Mouse (Mus musculus): ENCODE measurements around the gene Ublcp1. TPM values are rescaled to one million over a fixed set of nuclear protein-coding genes. Genes with fewer than 3 reads are reported as not detected.

Ublcp1 gene
- 9.7 and 16.5 TPM in 2 replicates for polyA plus RNA-seq (2012; ENCODE audit: insufficient read depth, insufficient read length, missing spikeins)

DNA sequence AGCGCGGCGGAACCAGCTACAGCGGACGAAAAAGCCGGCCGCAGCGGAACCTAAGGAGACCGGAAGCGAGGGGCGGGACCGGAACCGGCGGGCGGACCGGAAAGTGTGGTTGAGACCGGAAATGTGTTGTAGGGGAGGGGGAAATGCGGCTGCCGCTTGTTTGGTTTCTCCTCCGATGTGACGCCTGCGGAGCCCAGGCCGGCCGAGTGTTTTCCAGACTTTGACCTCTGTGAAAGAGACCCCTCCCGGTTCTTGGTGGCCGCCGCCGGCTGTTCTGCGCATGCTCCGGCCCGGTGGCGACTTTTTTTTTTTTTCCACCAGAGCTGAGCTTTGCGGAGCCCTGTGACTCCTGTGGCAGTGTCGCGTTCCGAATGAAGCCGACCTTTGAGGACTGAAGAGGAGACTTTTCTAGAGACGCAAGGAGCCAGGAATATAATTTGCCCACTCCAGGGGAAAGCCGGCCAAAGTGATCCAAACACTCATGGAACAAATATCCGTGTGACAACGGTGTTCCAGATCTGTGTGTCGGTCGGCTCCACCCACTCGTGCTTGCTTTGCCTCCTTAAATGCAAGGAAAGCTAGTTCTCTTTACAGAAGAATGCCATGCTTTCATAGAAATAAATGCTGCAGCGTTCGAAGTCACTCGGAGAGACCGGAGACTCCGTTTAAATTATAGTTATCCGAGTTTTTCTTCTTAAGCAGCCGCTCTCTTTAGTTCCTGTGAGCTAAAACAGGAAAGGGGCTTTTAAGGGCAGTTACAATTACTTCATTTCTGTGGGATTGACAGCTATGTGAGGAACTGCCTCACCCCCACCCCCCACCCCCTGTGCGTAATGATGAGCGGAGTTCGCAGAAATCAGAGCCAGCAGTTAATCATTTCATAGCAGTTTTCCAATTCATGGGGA, at the start of gene Ublcp1:
Gene Ublcp1, minus strand, starts transcription at position 67 of the 905 bp plus-strand sequence.
- TF ChIP-seq CTCF (IDR thresholded peaks at IDR 0.05; ENCODE audit: low read depth, low read length) (no peak), POLR2A (IDR thresholded peaks at IDR 0.05; ENCODE audit: borderline replicate concordance, low read depth, low read length) (no peak)
- Histone ChIP-seq H3K4me3 (ENCODE audit: insufficient read depth, low read length) (peak within 1 kb of the TSS; percentile 99), H3K27ac (ENCODE audit: insufficient read depth, low read depth, low read length) (peak within 1 kb of the TSS; percentile 88), H3K4me1 (ENCODE audit: control insufficient read depth, insufficient read depth, low read length) (peaks cover 6% of the 10 kb centered on the region)

DNA sequence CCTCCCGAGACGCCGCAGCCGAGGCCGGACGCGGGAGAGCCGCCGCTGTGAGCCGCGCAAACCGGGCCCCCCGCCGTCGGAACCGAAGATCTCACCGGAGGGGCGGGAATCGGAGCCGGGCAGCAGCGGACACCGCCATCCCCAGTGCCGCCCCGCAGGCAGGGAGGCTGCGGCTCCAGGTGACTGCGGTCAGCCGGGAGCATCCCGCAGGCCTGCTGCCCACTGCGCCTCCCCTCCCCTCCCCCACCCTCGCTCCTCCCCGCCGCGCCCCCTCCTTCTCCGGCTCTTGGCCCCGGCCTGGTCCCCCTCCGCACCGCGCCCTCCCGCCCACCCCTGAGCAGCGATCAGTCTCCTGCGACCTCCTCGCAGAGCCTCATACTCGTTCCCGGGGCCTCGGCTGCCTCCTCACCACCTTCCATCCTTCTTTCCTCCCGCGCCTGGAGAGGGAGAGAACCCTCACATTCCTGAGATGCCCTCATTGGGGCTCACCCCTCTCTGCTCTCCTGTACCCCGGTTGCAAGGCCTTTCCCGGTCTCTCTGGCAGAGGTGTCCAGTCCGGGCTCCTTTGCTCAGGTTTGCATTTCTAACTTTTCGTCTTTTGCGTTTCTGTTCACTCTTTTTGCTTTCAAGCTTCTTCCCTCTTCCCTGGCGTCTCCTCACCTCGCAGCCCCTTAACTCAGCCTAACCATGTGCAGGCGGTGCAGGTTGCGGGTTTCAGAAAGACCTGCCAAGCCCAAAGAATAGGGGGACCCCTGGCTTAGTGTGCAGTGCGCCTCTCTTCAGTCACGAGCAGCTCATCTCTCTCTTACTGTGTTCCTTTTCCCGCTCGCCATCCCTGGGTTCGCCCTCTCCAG, 49.0 kb upstream of the Ublcp1 start:
- TF ChIP-seq POLR2A (IDR thresholded peaks at IDR 0.05; ENCODE audit: borderline replicate concordance, low read depth, low read length) (no peak), CTCF (IDR thresholded peaks at IDR 0.05; ENCODE audit: low read depth, low read length) (no peak)
- peak overlapping the region; percentile 74 for H3K4me3 ChIP-seq (ENCODE audit: insufficient read depth, low read length)
- peaks cover 36% of the 10 kb centered on the region for H3K4me1 ChIP-seq (ENCODE audit: control insufficient read depth, insufficient read depth, low read length)
- H3K27ac ChIP-seq (ENCODE audit: insufficient read depth, low read depth, low read length): peak overlapping the region; percentile 92

DNA sequence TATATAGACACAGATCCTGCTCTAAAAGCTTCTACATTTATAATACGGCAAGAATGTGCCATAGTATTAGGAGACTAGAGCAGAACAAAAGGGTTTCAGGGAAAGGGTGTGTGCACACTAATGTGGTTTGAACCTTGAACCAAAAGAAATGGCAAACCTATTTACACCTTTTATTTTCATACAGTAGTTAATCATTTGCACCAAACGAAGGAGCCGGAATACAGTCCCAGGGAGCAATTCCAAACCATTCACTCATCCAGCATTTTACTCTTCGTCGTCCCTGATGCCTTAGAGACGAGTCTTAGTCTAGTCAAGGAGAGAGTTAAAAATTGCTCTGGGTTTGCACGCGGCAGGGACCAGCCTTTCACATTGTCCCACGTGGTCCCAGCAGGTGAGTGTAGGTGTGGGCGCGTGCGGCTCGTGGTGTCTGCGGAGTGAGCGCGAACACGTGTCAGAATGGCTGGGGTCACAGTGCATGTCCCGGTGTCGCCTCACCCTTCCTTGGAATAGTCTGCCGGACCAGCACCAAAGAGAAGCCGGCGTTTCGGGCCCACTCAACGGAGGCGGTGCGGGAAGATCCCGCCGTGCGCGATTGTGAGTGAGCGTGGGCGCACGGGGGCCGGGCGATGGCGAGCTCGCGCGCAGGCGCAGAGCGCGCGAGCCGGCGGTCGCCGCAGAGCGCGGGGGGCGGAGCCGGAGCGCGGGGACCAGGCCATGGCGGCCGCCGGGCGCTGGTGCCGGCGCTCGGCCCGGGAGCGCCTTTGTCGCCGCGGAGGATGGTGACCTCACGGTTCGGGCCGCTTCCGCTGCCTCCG, 48.2 kb upstream of the Ublcp1 start, which contains the start of gene Rnf145:
Gene Rnf145, plus strand, starts transcription at position 684 of the 815 bp plus-strand sequence.
- peak within 1 kb of the TSS; percentile 92 for H3K27ac ChIP-seq (ENCODE audit: insufficient read depth, low read depth, low read length)
- peaks cover 31% of the 10 kb centered on the region for H3K4me1 ChIP-seq (ENCODE audit: control insufficient read depth, insufficient read depth, low read length)
- TF ChIP-seq POLR2A (IDR thresholded peaks at IDR 0.05; ENCODE audit: borderline replicate concordance, low read depth, low read length) (no peak), CTCF (IDR thresholded peaks at IDR 0.05; ENCODE audit: low read depth, low read length) (no peak)
- peak within 1 kb of the TSS; percentile 74 for H3K4me3 ChIP-seq (ENCODE audit: insufficient read depth, low read length)

DNA sequence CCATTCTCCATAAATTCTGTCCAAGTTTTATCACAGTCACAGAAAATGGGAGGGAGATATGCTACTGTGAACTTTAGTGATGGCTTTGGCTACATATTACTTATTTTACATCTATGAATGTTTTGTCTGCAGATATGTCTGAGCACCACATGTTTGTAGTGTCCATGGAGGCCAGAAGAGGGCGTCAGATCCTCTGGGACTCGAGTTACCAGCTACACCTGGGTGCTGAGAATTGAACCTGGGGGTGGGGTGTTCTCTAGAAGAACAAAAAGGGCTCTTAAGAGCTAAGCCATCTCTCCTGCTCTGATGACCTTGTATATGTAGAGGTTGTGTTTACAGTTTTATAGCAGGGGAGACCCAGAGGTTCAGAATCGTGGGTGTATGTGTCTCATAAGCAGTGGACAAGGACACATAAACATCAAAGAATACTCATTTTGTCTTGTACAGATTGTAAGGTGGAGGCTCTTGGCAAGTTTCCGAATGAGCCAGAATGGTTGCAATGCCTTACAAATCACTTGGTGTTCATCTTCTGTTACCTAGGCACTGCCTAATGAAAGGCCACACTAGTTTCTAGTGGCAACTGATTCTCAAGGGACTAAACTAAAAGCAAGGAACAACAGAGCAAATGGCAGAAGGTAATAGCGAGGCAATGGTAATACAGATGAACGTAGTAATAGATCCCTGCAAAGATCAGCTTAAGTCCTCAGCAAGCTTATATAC, 47.4 kb upstream of the Ublcp1 start:
- no peak overlapping the region for H3K27ac ChIP-seq (ENCODE audit: insufficient read depth, low read depth, low read length)

DNA sequence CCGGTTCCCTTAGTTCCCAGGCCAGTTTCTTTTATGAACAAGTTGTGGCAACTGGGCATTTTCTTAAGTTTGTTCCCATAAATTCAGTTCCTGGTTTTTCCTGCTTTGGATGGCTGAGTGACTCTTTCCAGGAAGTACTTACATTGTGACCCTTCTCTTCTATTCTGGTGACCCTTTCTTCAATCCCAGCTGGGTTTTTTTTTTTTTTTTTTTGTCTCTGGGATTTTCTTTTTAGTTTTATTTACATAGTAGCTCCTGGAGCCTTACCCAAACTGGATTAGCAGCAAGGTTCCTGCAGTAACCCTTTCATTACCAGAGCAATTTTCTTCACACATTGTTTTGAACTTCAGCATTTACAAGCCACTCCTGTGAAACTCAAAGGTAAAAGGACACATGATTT, 46.1 kb upstream of the Ublcp1 start:
- Histone ChIP-seq H3K4me1 (ENCODE audit: control insufficient read depth, insufficient read depth, low read length) (peaks cover 17% of the 10 kb centered on the region), H3K4me3 (ENCODE audit: insufficient read depth, low read length) (no peak overlapping the region), H3K27ac (ENCODE audit: insufficient read depth, low read depth, low read length) (no peak overlapping the region)
- no peak for TF ChIP-seq CTCF (IDR thresholded peaks at IDR 0.05; ENCODE audit: low read depth, low read length)
- no peak for TF ChIP-seq POLR2A (IDR thresholded peaks at IDR 0.05; ENCODE audit: borderline replicate concordance, low read depth, low read length)

More for the DNA sequence above, 47.4 kb upstream of the Ublcp1 start:
- Histone ChIP-seq H3K4me1 (ENCODE audit: control insufficient read depth, insufficient read depth, low read length) (peaks cover 25% of the 10 kb centered on the region), H3K4me3 (ENCODE audit: insufficient read depth, low read length) (no peak overlapping the region)
- no peak for TF ChIP-seq POLR2A (IDR thresholded peaks at IDR 0.05; ENCODE audit: borderline replicate concordance, low read depth, low read length)
- TF ChIP-seq CTCF (IDR thresholded peaks at IDR 0.05; ENCODE audit: low read depth, low read length): no peak

DNA sequence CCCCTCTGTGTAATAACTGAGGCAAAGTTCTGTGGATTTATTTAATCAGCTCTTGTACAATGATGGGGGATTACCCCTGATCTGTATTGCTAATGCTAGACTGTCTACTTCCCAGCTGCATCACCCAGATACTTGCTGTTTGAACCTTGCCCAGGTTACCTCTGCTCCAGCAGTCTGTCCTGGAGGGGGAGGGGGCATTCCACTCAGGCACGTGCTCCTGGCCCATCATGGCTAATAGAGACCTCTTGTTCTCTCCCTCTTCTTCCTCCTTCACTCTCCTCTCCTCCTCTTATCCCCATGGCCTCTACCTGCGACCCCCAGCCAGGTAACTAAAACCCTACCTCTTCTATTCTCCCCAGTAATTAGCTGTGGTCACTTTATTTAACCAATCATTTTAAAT, 44.4 kb upstream of the Ublcp1 start:
- TF ChIP-seq CTCF (IDR thresholded peaks at IDR 0.05; ENCODE audit: low read depth, low read length): no peak
- no peak for TF ChIP-seq POLR2A (IDR thresholded peaks at IDR 0.05; ENCODE audit: borderline replicate concordance, low read depth, low read length)
- H3K4me1 ChIP-seq (ENCODE audit: control insufficient read depth, insufficient read depth, low read length): peaks cover 14% of the 10 kb centered on the region
- no peak overlapping the region for H3K27ac ChIP-seq (ENCODE audit: insufficient read depth, low read depth, low read length)
- H3K4me3 ChIP-seq (ENCODE audit: insufficient read depth, low read length): no peak overlapping the region

DNA sequence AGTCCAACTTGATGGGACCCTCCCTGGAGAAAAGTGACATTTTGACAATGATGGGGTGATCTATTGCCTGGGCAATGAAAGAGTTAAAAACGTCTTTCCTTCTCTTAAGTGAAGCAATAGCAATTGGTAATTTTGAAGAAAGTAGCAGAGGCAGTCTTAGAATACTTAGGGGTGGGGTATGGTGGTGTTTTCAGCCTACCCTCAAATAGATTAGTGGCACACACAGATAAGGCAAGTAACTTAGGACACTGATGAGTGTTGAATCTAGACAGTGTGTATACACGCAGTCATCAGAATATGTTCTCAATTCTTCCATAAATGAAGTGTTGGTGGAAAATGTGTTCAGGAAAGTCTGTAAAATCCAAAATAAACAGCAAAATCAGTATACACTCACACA, 42.7 kb upstream of the Ublcp1 start:
- peaks cover 14% of the 10 kb centered on the region for H3K4me1 ChIP-seq (ENCODE audit: control insufficient read depth, insufficient read depth, low read length)
- H3K27ac ChIP-seq (ENCODE audit: insufficient read depth, low read depth, low read length): no peak overlapping the region
- no peak overlapping the region for H3K4me3 ChIP-seq (ENCODE audit: insufficient read depth, low read length)
- TF ChIP-seq POLR2A (IDR thresholded peaks at IDR 0.05; ENCODE audit: borderline replicate concordance, low read depth, low read length) (no peak), CTCF (IDR thresholded peaks at IDR 0.05; ENCODE audit: low read depth, low read length) (no peak)

DNA sequence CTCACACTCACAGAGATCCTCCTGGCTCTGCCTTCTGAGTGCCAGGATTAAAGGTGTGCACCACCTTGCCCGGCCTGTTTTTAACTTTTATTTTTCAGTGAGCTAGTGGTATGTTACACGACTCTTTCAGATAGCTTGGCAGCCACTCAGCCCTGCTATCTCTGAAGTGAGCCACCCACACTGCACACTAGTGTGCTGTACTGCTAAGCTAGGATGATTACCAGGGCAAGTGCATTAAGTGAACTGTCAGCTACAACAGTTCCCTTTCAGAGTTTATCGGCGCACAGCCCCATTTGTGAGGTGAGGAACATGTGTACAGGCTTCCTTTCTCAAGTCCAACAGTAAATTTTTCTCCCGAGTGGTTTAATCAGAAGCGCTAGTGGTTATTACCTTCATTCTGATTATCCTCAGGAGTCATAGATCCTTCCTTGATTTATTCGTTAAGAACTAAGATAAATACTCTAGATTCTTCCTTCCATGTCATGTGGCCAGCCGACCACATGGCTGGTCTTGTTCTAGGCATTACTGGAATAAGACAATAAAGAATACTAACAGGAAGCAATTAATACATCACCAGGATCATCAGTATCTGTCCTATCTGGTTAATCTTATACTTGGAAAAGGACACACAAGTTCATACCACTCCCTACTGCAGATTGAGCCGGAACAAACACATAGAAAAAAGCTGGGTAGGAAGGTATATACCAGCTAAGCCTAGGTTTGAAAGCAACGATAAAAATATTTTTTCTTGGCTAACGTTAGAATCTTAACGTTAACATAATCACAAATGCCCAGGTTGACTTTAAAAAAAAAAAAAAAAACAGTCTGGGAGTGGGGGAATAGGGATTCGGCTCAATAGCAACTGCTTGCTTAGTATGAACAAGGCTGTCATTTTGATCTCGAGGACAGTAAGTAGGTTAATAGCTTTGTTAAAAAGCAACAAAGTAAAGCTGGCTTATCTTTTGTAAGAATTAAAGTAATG, 42.0 kb upstream of the Ublcp1 start:
- TF ChIP-seq CTCF (IDR thresholded peaks at IDR 0.05; ENCODE audit: low read depth, low read length) (no peak), POLR2A (IDR thresholded peaks at IDR 0.05; ENCODE audit: borderline replicate concordance, low read depth, low read length) (no peak)
- no peak overlapping the region for H3K4me3 ChIP-seq (ENCODE audit: insufficient read depth, low read length)
- peaks cover 11% of the 10 kb centered on the region for H3K4me1 ChIP-seq (ENCODE audit: control insufficient read depth, insufficient read depth, low read length)
- no peak overlapping the region for H3K27ac ChIP-seq (ENCODE audit: insufficient read depth, low read depth, low read length)

Data from bone marrow macrophage, adult 2 months (primary cell).